Mouse (Mus musculus) hindbrain, postnatal 0 days (tissue): Measurements from ENCODE around the gene BC100530. TPM values are rescaled to one million over a fixed set of nuclear protein-coding genes. Genes with fewer than 3 reads are reported as not detected.
"Not testable (repeated sequence)": the region's sequence is repeated elsewhere in the genome, so short reads cannot be mapped to it uniquely, and the experiment has no call there.

ENCODE experiments used
- ATAC-seq: fragments of 200-750 bp; cut with Nextera tagmentation; 2 replicates; pipeline ENCODE4 v1.8.0; 2017; ENCODE audit warnings: mild to moderate bottlenecking, moderate TSS enrichment, moderate library complexity
- DNase-seq: peaks from one replicate; pipeline ENCODE4 v3.0.0-alpha.2; 2015; ENCODE audit warnings: low spot score
- H3K27ac ChIP-seq: fragments of 300-500 bp; sonication (generic); 2 replicates; pipeline ENCODE4 v1.5.1; 2014; ENCODE audit warnings: mild to moderate bottlenecking
- H3K27me3 ChIP-seq: fragments of 300-500 bp; sonication (generic); 2 replicates; pipeline ENCODE4 v1.6.1; 2014; ENCODE audit warnings: low read length, mixed read lengths; ENCODE audit not compliant: insufficient read depth
- H3K36me3 ChIP-seq: fragments of 300-500 bp; sonication (generic); 2 replicates; pipeline ENCODE4 v1.6.1; 2014; ENCODE audit warnings: low read length, mixed read lengths; ENCODE audit not compliant: insufficient read depth
- H3K4me1 ChIP-seq: fragments of 300-500 bp; sonication (generic); 2 replicates; pipeline ENCODE4 v1.6.1; 2014; ENCODE audit warnings: antibody characterized with exemption, low read length, mixed read lengths; ENCODE audit not compliant: insufficient read depth
- H3K4me2 ChIP-seq: fragments of 300-500 bp; sonication (generic); 2 replicates; pipeline ENCODE4 v1.6.1; 2014; ENCODE audit warnings: low read depth, mild to moderate bottlenecking, low read length, moderate library complexity, mixed read lengths
- H3K4me3 ChIP-seq: fragments of 300-500 bp; sonication (generic); 2 replicates; pipeline ENCODE4 v1.5.1; 2014; ENCODE audit warnings: low read length
- H3K9ac ChIP-seq: fragments of 300-500 bp; sonication (generic); replicated peaks from 2 replicates; pipeline ENCODE4 v1.6.1; 2014; ENCODE audit warnings: mild to moderate bottlenecking, low read length, moderate library complexity, mixed read lengths
- H3K9me3 ChIP-seq: fragments of 300-500 bp; sonication (generic); 2 replicates; pipeline ENCODE4 v1.6.1; 2016; ENCODE audit warnings: low read length, mixed read lengths
- CTCF ChIP-seq: IDR thresholded peaks from 2 replicates; pipeline ENCODE4 v1.5.1; 2016; ENCODE audit warnings: antibody characterized with exemption, control low read depth, low read depth
- WGBS: fragments of 180-500 bp; shearing (Covaris S2); extraction: QIAGEN DNeasy Blood & Tissue Kit; methylation state at CpG from one replicate; pipeline ENCODE4 v1.1.7; 2014; 5-methylcytosine and 5-hydroxymethylcytosine counted together
- polyA plus RNA-seq: library from polyadenylated mRNA; unstranded; fragments of >200 nt; fragmentation: Nextera tagmentation; extraction: Ambion mirVana; gene quantifications from 2 replicates; pipeline ENCODE4 v1.2.1, GENCODE M21; 2015
- total RNA-seq: library from RNA; depleted of rRNA; stranded (reverse); fragments of >200 nt; gene quantifications from 2 replicates; pipeline ENCODE4 v1.2.3, GENCODE M21; 2014; rRNA removed

BC100530 gene
- total RNA-seq (not detected in 2 replicates), polyA plus RNA-seq (1.2 and 1.5 TPM in 2 replicates)

- DNase-seq, H3K4me3 ChIP-seq, H3K4me2 ChIP-seq, H3K27ac ChIP-seq, H3K9ac ChIP-seq, H3K36me3 ChIP-seq, H3K9me3 ChIP-seq, H3K27me3 ChIP-seq, H3K4me1 ChIP-seq, ATAC-seq: not testable (repeated sequence)
- WGBS = 87% methylated on average over 3 of the region's 3 CpGs
Measured at GRCm38 (mm10) chr16:36367648-36368047, at the start of gene BC100530. Gene BC100530 (minus strand): TSS chr16:36367748.

GRCm38 (mm10) chr16:36408357-36408756 is 40.8 kb upstream of the BC100530 start, which contains the start of gene Stfa2:
Gene Stfa2 (minus strand): TSS chr16:36408457.
- H3K9ac ChIP-seq = no peak within 1 kb of the TSS
- no peak within 1 kb of the TSS for H3K4me2 ChIP-seq
- H3K27me3 ChIP-seq = no peaks in the 10 kb centered on the region
- H3K27ac ChIP-seq = no peak within 1 kb of the TSS
- ATAC-seq = no peak
- TF ChIP-seq CTCF = no peak
- H3K36me3 ChIP-seq = no peaks in the 10 kb centered on the region
- DNase-seq = no peak
- no peaks in the 10 kb centered on the region for H3K9me3 ChIP-seq
- no peak within 1 kb of the TSS for H3K4me3 ChIP-seq
- H3K4me1 ChIP-seq = no peaks in the 10 kb centered on the region

- no peak for TF ChIP-seq CTCF
- Histone ChIP-seq H3K4me3 (no peak overlapping the region), H3K27me3 (no peaks in the 10 kb centered on the region), H3K27ac (no peak overlapping the region), H3K9me3 (no peaks in the 10 kb centered on the region), H3K4me2 (no peak overlapping the region), H3K4me1 (no peaks in the 10 kb centered on the region), H3K9ac (no peak overlapping the region), H3K36me3 (no peaks in the 10 kb centered on the region)
- ATAC-seq (no peak), DNase-seq (no peak)
- WGBS = 23% methylated on average over 4 of the region's 4 CpGs
Measured at GRCm38 (mm10) chr16:36389060-36389459, 21.5 kb upstream of the BC100530 start.

GRCm38 (mm10) chr16:36337171-36337570 is 30.4 kb downstream of the BC100530 start:
- no peaks in the 10 kb centered on the region for H3K36me3 ChIP-seq
- no peak for ATAC-seq
- no peak overlapping the region for H3K4me3 ChIP-seq
- TF ChIP-seq CTCF = no peak
- DNase-seq = no peak
- H3K9ac ChIP-seq = no peak overlapping the region
- no peak overlapping the region for H3K4me2 ChIP-seq
- H3K4me1 ChIP-seq = no peaks in the 10 kb centered on the region
- no peak overlapping the region for H3K27ac ChIP-seq
- 42% methylated on average over 2 of the region's 2 CpGs for WGBS
- no peaks in the 10 kb centered on the region for H3K27me3 ChIP-seq
- no peaks in the 10 kb centered on the region for H3K9me3 ChIP-seq

GRCm38 (mm10) chr16:36334232-36334631 is 33.3 kb downstream of the BC100530 start, which contains the start of gene BC117090:
Gene BC117090 (minus strand): TSS chr16:36334332.
- no peak within 1 kb of the TSS for H3K9ac ChIP-seq
- no peak within 1 kb of the TSS for H3K4me2 ChIP-seq
- no peaks in the 10 kb centered on the region for H3K9me3 ChIP-seq
- H3K4me1 ChIP-seq = no peaks in the 10 kb centered on the region
- DNase-seq = no peak
- no peak for ATAC-seq
- no peak within 1 kb of the TSS for H3K4me3 ChIP-seq
- H3K36me3 ChIP-seq = no peaks in the 10 kb centered on the region
- no peak for TF ChIP-seq CTCF
- H3K27ac ChIP-seq = no peak within 1 kb of the TSS
- WGBS = 77% methylated on average over 3 of the region's 3 CpGs
- no peaks in the 10 kb centered on the region for H3K27me3 ChIP-seq

GRCm38 (mm10) chr16:36319286-36319685 is 48.3 kb downstream of the BC100530 start:
- ATAC-seq = no peak

GRCm38 (mm10) chr16:36316111-36316510 is 51.4 kb downstream of the BC100530 start:
- H3K9ac ChIP-seq, H3K9me3 ChIP-seq, H3K27ac ChIP-seq, H3K36me3 ChIP-seq, H3K4me1 ChIP-seq, H3K4me3 ChIP-seq, H3K27me3 ChIP-seq, H3K4me2 ChIP-seq, ATAC-seq, DNase-seq: not testable (repeated sequence)
- 82% methylated on average over 6 of the region's 6 CpGs for WGBS

More at GRCm38 (mm10) chr16:36319286-36319685, 48.3 kb downstream of the BC100530 start:
- Histone ChIP-seq H3K4me1 (no peaks in the 10 kb centered on the region), H3K9ac (no peak overlapping the region), H3K9me3 (no peaks in the 10 kb centered on the region), H3K27ac (no peak overlapping the region), H3K4me2 (no peak overlapping the region), H3K36me3 (no peaks in the 10 kb centered on the region), H3K27me3 (no peaks in the 10 kb centered on the region), H3K4me3 (no peak overlapping the region)
- TF ChIP-seq CTCF = no peak
- no peak for DNase-seq

Other genes starting within 250 kb of the BC100530 start
- not detected in 2 replicates for gene Csta1, start 236.5 kb downstream of the BC100530 start, total RNA-seq
- gene Csta1, start 236.5 kb downstream of the BC100530 start, polyA plus RNA-seq = not detected in 2 replicates
- not detected in 2 replicates for gene Stfa2l1, start 210.9 kb downstream of the BC100530 start, total RNA-seq
- 0.84 and 1.1 TPM in 2 replicates for gene Stfa2l1, start 210.9 kb downstream of the BC100530 start, polyA plus RNA-seq
- gene Gm5483, start 183.5 kb downstream of the BC100530 start, total RNA-seq = not detected in 2 replicates
- gene Gm5483, start 183.5 kb downstream of the BC100530 start, polyA plus RNA-seq = 0.96 and 1.7 TPM in 2 replicates
- not detected in 2 replicates for gene Gm5416, start 157.3 kb downstream of the BC100530 start, total RNA-seq
- gene Gm5416, start 157.3 kb downstream of the BC100530 start, polyA plus RNA-seq = not detected in 2 replicates
- gene 2010005H15Rik, start 146.3 kb downstream of the BC100530 start, total RNA-seq = not detected in 2 replicates
- 0.68 and 0.83 TPM in 2 replicates for gene 2010005H15Rik, start 146.3 kb downstream of the BC100530 start, polyA plus RNA-seq
- gene Stfa1, start 90.8 kb downstream of the BC100530 start, total RNA-seq = not detected in 2 replicates
- gene Stfa1, start 90.8 kb downstream of the BC100530 start, polyA plus RNA-seq = 1.7 and 2.0 TPM in 2 replicates
- gene BC117090, start 33.4 kb downstream of the BC100530 start, total RNA-seq = not detected in 2 replicates
- not detected in 2 replicates for gene BC117090, start 33.4 kb downstream of the BC100530 start, polyA plus RNA-seq
- not detected in 2 replicates for gene Stfa2, start 40.7 kb upstream of the BC100530 start, total RNA-seq
- gene Stfa2, start 40.7 kb upstream of the BC100530 start, polyA plus RNA-seq = 0.81 TPM in 1 of 2 replicates, not detected in the other
- not detected in 2 replicates for gene Stfa3, start 87.6 kb upstream of the BC100530 start, total RNA-seq
- gene Stfa3, start 87.6 kb upstream of the BC100530 start, polyA plus RNA-seq = not detected in 2 replicates
- 0.72 and 1.9 TPM in 2 replicates for gene Casr, start 194.4 kb upstream of the BC100530 start, total RNA-seq
- gene Casr, start 194.4 kb upstream of the BC100530 start, polyA plus RNA-seq = 0.13 and 0.24 TPM in 2 replicates